Mouse (Mus musculus) urinary bladder, postnatal 25 days (tissue): Measurements from ENCODE around the gene Prkcd.
"Not testable (repeated sequence)": the region's sequence is repeated elsewhere in the genome, so short reads cannot be mapped to it uniquely, and the experiment has no call there.

ENCODE experiments used
- DNase-seq: peaks from one replicate; pipeline ENCODE4 v3.0.0; 2022; ENCODE audit warnings: low spot score

The Prkcd gene

DNA sequence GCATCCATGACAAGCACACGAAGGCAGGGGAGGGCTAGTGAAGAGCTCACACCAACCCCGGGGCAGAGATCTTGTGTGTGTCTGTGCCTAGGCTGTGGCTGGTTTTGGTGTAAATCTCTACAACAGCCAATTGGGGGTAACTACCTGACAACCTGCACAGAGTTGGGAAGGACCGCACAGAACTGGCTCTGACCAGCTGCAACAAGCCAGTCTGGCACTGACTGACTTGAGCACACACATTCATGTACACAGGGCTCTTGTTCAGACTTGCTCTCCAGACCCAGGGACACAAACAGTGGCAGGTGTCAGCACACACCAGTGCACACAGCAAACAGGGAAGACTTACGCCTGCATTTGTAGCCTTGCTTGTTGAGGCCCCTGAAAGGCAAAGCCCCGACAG lies 19.2 kb downstream of the Prkcd start:
- no peak for DNase-seq

DNA sequence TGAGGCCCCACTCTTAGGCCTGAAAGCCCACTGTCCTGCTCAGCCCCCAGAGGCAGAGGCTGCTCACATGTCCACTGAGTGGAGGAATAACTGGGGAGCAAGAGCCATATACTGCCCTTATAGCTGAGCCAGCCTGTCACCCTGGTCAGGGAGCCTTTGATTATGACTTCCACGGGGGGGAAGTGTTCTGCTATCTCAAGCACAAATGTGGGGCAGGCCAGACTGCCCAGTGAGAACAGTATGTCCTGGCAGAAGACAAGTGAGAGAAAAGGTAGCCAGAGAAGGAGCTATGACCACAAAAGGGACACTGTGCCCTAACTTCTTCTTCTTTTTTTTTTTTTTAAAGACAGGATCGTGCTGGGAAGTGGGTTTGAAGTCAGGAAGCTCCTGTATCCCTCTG lies 28.9 kb downstream of the Prkcd start:
- no peak for DNase-seq

DNA sequence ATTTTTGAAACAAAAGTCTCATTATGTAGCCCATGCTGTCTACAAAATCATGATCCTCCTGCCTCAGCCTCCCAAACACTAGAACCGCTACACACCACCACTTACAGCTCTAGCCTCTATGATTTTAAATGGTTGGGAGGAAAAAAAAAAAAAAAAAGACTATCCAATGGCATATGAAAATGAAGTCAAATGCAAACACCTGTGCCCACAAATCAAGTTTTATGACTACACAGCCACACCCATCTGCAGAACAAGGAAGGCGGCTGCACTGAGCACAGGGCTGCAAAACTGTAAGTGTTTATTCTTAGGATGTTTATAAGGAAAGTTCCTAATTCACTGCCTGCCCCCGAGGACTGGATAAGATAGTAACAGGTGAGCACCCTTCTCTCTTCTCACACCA lies 29.6 kb downstream of the Prkcd start:
- no peak for DNase-seq

DNA sequence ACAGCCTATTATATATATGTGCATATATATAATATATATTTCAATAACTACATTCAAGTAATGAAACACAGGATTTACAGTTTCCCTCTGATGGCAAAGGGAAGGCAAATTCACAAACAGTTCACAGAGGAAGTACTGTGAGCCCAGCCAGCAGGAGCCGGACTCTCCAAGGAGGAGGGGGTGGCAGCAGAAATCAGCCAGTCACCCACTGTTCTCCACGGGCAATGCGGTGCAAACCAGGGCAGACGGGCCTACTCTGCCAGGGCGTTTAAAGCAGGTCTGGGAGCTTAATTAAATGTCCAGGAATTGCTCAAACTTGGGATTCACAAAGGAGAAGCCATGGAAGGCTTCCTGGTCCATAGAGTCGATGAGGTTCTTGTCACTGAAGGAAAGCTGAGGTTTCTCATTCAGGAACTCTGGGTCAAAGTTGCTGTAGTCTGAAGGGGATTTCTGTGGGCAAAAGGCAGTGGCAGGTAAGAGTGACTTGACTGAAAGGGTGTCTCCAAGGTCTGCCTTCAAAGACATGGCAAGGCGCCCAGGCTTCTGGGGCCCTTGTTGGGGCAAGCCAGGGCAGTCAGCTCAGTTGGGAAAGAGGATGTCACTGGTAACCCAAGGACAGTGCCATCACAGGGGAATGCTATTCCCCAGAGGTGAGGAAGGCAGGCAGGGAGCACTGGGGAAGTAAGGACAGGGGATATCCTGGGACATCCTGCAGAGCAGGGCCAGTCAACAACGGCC lies 30.3 kb downstream of the Prkcd start:
- no peak for DNase-seq

DNA sequence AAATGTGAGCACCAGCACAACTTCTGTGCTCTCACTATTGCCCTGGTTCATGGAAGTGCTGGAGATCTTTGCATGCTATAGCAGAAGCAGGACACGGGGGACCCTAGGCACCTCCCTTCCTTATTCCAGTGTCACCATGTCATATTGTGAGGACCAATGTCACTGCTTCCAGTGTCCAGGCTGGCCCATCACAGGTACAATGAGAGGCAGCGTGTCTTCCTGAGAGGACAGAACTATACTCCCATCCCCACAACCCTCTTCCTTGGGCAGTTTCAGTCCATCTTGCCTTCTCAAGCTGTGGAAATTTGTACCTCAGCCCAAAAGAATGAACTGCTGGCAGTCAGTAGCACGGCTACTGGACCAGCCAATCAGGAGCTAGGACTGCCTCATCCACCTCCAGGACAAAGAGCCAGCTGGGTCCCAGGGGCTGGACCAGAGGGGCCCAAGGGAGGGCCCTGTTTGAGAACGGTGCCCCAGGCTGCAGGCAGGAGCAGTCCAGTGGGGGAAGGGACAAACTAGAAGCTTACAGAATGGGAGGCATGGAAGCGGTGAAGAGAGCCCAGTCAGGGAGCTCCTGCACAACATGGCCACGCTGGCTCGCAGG lies 31.8 kb downstream of the Prkcd start:
- no peak for DNase-seq

DNA sequence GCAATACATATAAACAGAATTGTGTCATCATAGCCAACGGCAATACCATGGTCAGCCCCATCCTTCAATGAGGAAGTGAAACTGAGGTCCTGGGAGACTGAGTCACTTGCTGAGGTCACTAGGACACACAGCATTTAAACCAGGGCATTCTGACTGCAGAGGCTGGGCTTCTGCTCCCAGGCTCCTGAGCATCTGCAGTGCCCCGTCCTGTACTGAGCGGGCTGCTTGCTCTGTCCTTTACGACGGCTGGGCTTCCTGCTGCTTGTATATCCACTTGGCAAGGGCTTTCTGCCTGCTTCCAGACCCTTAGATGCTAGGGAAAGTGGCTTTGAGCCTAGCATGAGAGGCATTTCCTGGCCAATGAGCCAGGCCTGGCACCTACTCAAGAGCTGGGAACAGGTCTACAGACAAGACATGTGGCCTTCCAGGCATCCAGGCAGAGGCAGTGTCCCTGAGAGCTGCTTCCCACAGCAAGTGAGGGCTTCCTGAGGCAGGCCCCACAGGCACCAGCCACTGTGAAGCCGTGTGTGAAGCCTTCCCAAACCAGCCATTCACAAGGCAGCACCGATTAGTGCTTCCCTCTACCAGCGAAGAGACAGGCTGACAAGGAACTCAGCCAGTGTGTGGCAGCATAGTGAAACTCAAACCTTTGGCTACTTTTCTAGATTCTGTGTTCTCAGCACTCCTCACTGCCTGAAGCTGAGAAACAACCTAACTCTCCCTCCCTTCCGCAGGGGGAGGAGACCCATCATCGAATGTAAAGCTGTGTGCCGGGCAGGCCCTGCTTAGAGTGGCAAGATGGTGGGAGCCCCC lies 32.5 kb downstream of the Prkcd start:
- DNase-seq, result no peak

DNA sequence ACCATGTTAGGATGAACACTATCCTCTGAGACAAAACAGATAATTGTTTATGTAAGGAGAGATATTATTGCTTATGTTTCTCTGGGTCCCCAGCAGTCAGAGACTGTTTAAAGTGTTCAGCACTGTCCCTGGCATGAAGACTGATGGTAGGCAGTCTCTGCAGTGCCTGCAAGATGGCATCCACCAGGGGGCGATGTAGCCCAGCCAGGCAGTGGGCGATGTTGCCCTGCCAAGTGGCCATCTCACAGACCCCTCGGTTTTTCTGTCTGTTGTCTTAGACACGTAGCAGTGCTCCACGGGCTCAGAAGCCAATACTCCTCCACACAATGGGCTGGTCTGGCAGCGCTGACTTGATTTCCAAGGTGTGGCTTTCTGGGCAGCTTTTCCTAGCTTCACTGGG lies 34.6 kb downstream of the Prkcd start:
- DNase-seq, result peak; percentile 83

DNA sequence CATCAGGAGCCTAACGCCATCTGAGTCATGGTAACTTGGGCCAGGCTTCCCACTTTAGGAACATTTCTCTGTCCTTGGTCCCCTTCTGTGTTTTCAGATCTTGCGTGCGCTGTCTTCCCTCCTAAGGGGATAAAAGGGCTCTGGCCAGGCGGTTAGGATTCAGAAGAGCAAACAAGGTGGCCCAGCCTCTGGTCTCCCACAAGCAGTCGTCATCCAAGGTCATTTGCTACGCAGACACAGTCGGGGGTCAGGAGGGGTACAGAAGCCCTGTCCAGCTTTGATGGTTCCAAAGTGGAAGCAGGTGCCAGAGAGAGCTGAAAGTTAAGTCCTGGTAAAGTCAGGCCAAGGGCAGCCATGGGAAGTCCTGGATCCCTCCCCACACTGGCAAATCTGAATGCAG lies 35.1 kb downstream of the Prkcd start:
- DNase-seq, result no peak

DNA sequence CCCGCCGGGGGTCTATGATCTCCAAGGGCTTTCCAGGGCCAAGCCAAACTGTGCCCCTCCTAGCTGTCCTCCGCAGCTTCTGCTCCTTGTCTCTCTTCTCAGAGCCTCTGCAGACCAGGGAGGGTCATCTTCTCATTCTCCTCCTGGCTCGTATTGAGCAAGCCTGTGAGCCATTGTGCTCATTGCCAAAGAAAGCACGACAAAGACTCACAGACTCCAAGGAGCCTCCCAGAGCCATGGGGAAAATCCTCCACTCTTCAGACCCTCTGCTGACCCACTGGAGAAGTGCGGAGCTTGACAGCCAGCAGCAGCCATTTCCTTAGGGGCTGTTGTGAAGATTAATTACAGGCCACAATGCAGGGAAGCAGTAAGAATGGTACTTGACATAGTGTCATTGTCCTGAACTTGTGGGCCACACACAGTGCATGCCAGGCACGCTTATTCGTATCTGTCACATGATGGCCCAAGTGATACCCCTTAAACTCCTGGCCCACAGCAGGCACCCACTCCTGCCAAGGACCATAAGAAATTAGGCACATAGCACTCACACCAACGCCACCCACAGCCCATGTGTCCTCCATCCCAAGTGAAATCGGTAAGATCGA lies 35.9 kb downstream of the Prkcd start:
- DNase-seq, result no peak

DNA sequence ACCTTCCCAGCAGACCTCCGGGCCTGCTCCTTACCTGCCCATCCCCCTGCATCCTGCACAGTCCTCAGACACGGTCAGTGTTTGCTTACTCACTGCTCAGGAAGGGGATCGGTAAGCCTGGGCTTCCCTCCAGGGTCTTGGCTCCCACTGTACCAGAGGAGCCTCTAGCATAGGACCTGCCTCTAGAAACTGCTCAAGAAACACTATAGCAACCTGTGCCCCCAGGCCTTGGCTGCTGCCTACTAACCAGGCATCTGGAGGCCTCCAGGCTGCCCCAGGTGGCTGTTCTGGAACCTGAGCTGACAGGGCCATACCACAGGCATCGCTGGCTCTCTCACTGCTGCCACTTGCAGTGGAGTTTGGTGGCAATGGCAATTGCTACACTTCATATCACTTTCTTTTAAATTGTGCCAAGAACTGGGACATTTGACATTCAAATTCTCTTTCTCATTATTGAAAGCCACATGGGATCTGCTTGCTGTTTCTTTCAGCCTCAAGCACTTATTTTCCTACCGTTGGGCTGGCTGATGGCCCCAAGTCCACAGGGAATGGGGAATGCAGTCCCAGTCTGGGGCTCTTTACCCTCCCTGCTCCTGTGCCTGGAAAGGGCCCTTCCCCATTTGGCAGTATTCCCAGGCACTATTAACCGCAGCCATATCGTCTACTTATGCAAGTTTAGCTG lies 39.1 kb downstream of the Prkcd start:
- no peak for DNase-seq

DNA sequence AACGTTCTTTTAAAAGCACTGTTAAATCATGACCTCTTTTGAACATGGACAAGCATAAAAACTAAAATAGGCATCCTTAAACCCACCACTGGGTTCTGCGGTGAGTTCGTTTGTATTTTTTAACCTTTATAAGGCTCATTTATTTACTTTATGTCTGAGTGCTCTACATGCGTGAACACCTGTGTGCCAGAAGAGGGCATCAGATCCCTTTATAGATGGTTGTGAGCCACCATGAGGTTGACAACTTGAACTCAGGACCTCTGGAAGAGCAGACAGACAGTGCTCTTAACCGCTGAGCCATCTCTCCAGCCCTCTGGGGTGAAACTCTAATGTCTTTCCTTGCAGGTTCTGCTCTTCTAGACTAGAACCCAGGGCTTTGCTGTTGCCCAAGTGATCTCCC lies 40.7 kb downstream of the Prkcd start:
- no peak for DNase-seq

DNA sequence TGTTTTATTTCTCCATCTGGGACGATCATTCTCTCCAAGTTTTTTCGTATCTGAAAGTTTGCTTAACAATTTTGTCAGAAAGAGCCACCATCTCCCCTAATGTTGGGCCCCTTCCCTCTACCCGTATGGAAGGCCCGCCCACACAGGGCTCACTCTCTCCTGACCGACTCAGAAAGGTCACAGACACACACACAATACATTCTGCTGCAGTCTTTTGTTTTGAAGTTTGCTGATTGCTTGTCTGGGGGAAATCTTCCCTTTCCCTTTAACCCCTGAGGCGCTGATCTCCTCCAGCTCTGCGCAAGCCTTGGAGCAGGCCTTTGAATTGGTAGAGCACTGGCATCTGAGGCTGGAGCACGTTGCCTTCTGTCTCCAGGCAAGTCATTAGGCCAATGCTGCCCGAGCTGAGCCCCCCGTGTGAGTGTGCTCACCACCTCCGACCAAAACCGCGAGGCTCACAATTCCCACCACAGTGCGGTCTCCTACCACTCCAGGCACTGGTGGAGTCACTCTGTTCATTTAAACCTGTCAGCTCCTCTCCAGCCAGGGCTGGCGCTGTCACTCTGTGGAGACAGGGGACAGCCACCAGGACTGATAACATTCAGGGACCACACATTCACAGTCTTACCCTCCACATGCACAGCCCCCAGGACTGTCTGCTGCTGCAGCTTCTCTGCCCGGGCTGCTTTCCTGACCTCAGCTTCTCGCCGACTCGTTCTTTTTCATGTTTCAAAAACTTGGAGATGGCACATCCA lies 41.3 kb downstream of the Prkcd start:
- DNase-seq, result no peak

DNA sequence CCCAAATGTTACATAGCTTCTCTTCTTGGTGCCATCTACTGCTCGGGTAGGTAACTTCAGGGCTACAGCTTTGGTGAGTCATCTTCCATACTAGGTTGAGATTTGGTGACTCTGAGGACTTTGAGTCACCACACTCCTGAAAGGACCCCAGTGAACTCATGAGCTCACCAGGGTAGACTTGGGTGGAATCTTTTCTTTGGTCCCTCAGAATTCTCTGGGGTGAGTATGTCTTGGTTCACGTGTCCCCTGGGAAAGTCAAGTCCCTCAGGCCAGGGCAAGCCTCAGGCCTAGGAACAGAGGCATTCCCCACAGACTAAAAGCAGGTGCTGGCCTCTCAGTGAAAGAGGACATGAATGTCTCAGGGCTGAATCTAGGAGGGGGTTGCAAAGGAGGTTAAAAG lies 41.9 kb downstream of the Prkcd start:
- DNase-seq, result no peak

DNA sequence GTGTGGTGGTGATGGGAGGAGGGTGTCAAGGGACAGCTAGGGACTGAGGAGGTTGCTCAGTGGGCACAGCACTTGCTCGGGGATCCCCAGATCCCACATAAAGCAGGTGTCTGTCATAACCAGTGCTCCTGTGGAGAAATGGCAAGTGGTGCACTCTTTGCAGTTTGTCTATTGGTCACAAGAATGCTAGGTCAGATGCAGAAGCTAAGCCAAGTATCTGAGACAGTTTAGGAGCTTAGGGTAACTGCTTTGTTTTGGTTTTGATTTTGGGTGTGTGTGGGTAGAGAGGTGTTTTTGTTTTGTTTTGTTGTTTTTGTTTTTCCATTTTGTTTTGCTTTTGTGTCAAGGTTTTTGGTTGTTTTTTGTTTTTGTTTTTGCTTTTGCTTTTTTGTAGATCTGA lies 44.8 kb downstream of the Prkcd start:
- no peak for DNase-seq

DNA sequence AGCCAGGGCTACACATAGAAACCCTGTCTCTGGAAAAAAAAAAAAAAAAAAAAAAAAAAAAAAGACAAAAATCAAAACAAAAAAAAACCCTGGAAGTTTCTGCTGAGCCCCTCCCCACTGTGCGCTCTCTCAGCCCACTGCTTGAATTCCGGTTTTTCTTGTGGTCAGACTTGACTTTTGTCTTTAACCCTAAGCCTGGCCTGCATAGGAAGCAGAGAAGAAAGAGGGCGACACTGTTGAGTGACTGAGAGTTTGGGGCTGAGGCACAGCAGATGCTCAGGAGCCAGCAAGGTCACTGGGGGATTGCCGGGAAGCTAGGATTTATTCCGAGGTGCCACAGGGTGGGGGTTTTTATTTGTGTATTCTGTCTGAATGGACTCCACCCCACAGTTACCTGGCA lies 46.1 kb downstream of the Prkcd start:
- DNase-seq, result no peak

DNA sequence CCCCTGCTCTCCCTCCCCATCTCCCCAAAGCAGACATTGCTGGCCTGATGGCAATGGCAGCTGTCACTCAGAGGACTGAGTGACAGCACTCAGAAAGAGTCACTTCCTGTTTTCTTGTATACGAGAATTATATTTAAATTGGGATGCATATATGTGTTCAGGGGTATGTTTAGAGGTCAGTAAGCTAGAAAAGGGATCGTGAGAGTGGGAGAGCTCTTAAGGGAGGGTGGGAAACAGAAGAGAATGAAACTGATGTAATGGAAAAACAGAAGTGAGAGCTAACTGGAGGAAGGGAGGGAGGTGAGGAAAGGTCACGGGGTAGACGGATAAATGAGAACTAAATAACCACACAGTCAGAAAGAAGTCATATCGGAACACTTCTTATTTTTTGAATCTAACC lies 46.8 kb downstream of the Prkcd start:
- no peak for DNase-seq

DNA sequence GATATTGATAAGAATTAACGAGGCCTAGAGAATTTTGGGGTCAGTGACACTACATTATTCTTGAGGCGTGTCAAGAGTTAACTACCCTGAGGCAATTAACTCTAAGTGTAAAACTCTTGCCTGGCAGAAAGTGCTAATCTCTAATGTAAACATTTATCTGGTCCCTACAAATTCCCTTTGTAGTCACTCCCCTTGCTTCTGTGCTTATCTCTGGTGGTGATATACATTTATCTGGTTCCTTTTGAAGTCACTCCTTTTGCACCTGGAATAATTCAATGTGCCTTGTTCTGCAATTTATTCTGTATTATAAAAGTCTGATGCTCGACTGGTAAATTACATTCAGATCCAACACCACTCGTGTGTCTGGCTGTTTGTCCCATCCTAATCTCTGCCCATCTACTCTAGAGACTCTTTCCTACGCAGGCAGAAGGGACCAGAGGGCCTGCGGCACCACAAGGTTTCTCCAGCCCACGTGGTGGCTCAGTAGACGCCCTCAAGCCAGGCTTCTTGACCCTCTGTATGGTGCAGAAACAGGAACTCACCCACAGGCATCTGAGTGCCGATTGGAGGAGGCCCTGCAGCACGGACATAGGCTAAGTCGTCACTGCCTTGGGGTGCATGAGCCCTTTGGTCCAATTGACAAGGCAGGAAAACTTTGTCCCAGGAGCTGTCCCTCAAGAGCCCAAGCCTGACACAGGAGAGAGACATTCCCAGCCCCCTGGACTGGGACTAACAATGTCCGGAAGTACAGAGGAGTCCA lies 48.5 kb downstream of the Prkcd start:
- not testable (repeated sequence) for DNase-seq

DNA sequence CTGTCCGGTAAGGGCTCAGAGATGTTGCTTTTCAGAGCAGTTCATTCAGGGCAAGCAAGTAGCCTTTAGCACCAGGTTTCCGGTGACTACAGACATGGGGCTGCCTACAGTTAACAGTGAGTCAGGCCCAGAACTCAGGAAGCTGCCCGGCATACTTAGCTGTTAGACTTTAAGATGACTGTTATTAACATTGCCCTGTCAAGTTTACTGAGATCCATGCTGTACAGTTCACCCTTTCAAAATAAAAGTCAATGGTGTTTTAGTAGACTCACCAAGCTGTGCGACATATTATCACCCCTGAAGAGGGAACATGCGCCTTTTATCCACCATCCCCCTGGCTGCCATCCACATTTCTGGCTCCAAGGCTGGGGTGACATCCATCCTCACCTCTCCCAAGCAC lies 49.8 kb downstream of the Prkcd start:
- DNase-seq, result no peak

DNA sequence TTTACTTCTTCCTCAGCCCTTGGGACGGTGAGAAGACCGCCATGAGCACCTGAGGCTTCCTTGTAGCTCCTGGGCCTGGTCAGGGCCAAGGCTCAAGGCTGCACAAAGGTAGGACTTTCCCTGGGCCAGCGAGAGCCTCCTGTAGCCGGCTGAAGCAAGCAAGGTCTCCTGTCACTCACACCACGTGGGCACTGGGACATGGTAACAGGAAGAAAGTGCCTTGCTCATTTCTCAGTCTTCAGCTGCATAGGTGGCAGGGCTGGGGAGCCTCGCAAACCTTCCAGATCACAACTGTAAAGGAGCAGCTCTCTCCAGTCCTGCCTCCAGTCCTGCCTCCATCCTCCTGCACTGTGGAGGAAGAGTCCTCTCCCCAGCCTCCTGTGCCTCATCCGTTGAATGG lies 50.2 kb downstream of the Prkcd start:
- no peak for DNase-seq

DNA sequence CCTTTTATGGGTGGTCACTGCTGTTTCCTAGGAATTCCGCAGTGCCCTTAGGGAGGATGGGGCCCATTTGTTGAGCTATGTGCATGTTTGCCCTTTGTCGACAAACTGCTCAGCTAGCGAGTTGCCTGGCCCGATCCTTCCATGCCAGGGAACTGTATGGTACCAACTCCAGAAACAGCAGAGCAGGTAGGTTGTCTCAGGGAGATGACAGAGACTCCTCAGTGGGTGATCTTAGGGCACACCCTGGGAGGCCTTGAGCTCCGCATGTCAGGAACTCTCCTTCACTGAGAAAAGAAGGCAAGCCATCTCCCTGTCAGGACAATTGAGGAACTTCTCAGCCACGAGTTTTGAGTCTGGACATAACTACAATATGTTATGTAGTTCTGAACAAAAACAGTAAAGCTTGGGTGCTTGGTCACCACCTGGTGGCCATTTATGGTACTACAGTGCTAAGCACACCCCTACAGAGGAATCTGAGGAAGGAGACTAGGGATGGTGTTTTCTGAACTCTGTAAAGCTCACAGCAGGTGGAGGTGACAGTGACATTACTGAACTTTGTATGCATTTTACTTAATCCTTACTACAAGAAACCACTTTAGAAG lies 51.9 kb downstream of the Prkcd start:
- peak; percentile 67 for DNase-seq
